ENCODE assay signal across 10 mouse cellular contexts in the genomic region with DNA sequence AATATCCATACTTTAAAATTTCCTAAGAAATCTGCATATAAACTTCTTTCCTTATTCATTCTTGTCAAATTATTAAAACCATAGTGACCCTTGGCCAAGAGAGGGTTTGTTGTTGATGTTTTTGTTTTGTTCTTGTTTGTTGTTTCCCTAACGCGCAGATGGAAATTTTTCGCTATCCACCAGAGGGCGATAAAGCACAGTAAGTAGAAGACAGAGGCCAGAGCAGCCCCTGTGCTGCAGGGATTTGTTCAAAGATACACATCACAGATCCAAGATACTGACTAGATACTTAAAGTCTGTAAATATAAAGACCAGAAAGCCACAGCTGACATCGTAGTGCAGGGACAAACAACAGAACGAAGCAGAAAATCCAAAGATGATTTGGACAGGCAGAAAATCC. TPM values are rescaled to one million over a fixed set of nuclear protein-coding genes. Genes with fewer than 3 reads are reported as not detected.
DNase-seq lines count a peak whose midpoint lies in the region; ATAC-seq lines count a peak whose summit lies in the region.
"Had no signal": no experiment of that assay in that cellular context is flagged by ENCODE, and none has a peak within 500 bp of the region (broad histone marks: within the 10 kb centered on the region; RNA-seq: fewer than 3 reads in every experiment).

No protein-coding gene starts in this region.

- no peaks in the 10 kb centered on the region for H3K4me1 ChIP-seq in kidney, embryonic 14.5 days (ENCODE audit: control insufficient read depth, insufficient read depth, low read length)
- no peaks in the 10 kb centered on the region for H3K4me1 ChIP-seq in forebrain, embryonic 13.5 days
- H3K4me1 ChIP-seq: liver, embryonic 15.5 days had no signal

- H3K4me3 ChIP-seq in kidney, embryonic 14.5 days (ENCODE audit: low read length) = no peak overlapping the region
- H3K4me3 ChIP-seq in forebrain, embryonic 13.5 days = no peak overlapping the region
- H3K4me3 ChIP-seq: liver, embryonic 15.5 days had no signal

- H3K27ac ChIP-seq in kidney, embryonic 14.5 days (ENCODE audit: low read depth, low read length) = no peak overlapping the region
- no peak overlapping the region for H3K27ac ChIP-seq in forebrain, embryonic 13.5 days
- H3K27ac ChIP-seq: liver, embryonic 15.5 days had no signal

- H3K9me3 ChIP-seq in kidney, embryonic 14.5 days (ENCODE audit: control insufficient read depth, low read length) = no peaks in the 10 kb centered on the region
- H3K9me3 ChIP-seq in forebrain, embryonic 13.5 days (replicated peaks) = no peaks in the 10 kb centered on the region
- H3K9me3 ChIP-seq: liver, embryonic 15.5 days had no signal

- DNase-seq in kidney, adult 8-10 months = peak; percentile 0 to 43
- peak; percentile 56 for DNase-seq in adrenal gland, postnatal 14 days
- peak; percentile 1 for DNase-seq in induced T-regulatory cell, adult 2 months (ENCODE audit: low read depth)
- DNase-seq in left cerebral cortex, postnatal 4 days = peak; percentile 66
- DNase-seq in retina, embryonic 14.5 days (ENCODE audit: low spot score) = peak; percentile 80

- no peak overlapping the region for H3K9ac ChIP-seq in kidney, embryonic 14.5 days (ENCODE audit: low read depth, low read length)
- no peak overlapping the region for H3K9ac ChIP-seq in forebrain, embryonic 13.5 days
- H3K9ac ChIP-seq: liver, embryonic 15.5 days had no signal

- 9% methylated on average over 6 of the region's 6 CpGs for whole genome bisulfite sequencing in kidney, embryonic 14.5 days
- WGBS in forebrain, embryonic 13.5 days = 15% methylated on average over 6 of the region's 6 CpGs

- no peaks in the 10 kb centered on the region for H3K27me3 ChIP-seq in kidney, embryonic 14.5 days (ENCODE audit: control insufficient read depth, insufficient read depth, low read length)
- no peaks in the 10 kb centered on the region for H3K27me3 ChIP-seq in forebrain, embryonic 13.5 days
- H3K27me3 ChIP-seq: liver, embryonic 15.5 days had no signal

- H3K4me2 ChIP-seq in kidney, embryonic 14.5 days (replicated peaks; ENCODE audit: low read depth, low read length) = no peak overlapping the region
- H3K4me2 ChIP-seq in forebrain, embryonic 13.5 days = no peak overlapping the region
- H3K4me2 ChIP-seq: liver, embryonic 15.5 days had no signal

- ATAC-seq in kidney, embryonic 14.5 days (ENCODE audit: low FRiP score, low TSS enrichment) = no peak
- peak; percentile 83 for ATAC-seq in forebrain, embryonic 13.5 days
- no peak for ATAC-seq in CD4-positive, CD25-positive, alpha-beta regulatory T cell, adult 4 months

- H3K36me3 ChIP-seq in kidney, embryonic 14.5 days (ENCODE audit: control insufficient read depth, insufficient read depth, low read length) = no peaks in the 10 kb centered on the region
- no peaks in the 10 kb centered on the region for H3K36me3 ChIP-seq in forebrain, embryonic 13.5 days (ENCODE audit: poor library complexity, severe bottlenecking)
- H3K36me3 ChIP-seq: liver, embryonic 15.5 days had no signal

- intact Hi-C loops in left cerebral cortex, postnatal 4 days (cut with DNase I) = no loop called here

RNA-seq across cellular contexts. Expression of gene Olfr957, which starts 6.6 kb away (rescaled TPM):
- not detected in 2 replicates for polyA plus RNA-seq in kidney, embryonic 14.5 days (2014; fragmentation: Nextera tagmentation; extraction: Ambion mirVana)
- not detected in 2 replicates for total RNA-seq in adrenal gland, postnatal 14 days (2021)
- polyA plus RNA-seq in forebrain, embryonic 13.5 days (2015; fragmentation: Nextera tagmentation; extraction: Ambion mirVana) = not detected in 2 replicates
- total RNA-seq in left cerebral cortex, postnatal 4 days (2021) = not detected
- polyA plus RNA-seq in CD4-positive, CD25-positive, alpha-beta regulatory T cell, adult 4 months (2017; shearing (Covaris generic)) = not detected
- total RNA-seq: adrenal gland, postnatal 4 days had no signal
- polyA plus RNA-seq: liver, embryonic 15.5 days had no signal

RNA-seq across cellular contexts. Expression of gene Olfr44, which starts 15.2 kb away (rescaled TPM):
- polyA plus RNA-seq in kidney, embryonic 14.5 days (2014; fragmentation: Nextera tagmentation; extraction: Ambion mirVana) = not detected in 2 replicates
- not detected in 2 replicates for total RNA-seq in adrenal gland, postnatal 14 days (2021)
- polyA plus RNA-seq in forebrain, embryonic 13.5 days (2015; fragmentation: Nextera tagmentation; extraction: Ambion mirVana) = not detected in 2 replicates
- total RNA-seq in left cerebral cortex, postnatal 4 days (2021) = not detected
- not detected for polyA plus RNA-seq in CD4-positive, CD25-positive, alpha-beta regulatory T cell, adult 4 months (2017; shearing (Covaris generic))
- total RNA-seq: adrenal gland, postnatal 4 days had no signal
- polyA plus RNA-seq: liver, embryonic 15.5 days had no signal

RNA-seq across cellular contexts. Expression of gene Olfr955, which starts 37.3 kb away (rescaled TPM):
- not detected in 2 replicates for polyA plus RNA-seq in kidney, embryonic 14.5 days (2014; fragmentation: Nextera tagmentation; extraction: Ambion mirVana)
- total RNA-seq in adrenal gland, postnatal 14 days (2021) = not detected in 2 replicates
- polyA plus RNA-seq in forebrain, embryonic 13.5 days (2015; fragmentation: Nextera tagmentation; extraction: Ambion mirVana) = not detected in 2 replicates
- total RNA-seq in left cerebral cortex, postnatal 4 days (2021) = not detected
- polyA plus RNA-seq in CD4-positive, CD25-positive, alpha-beta regulatory T cell, adult 4 months (2017; shearing (Covaris generic)) = not detected
- total RNA-seq: adrenal gland, postnatal 4 days had no signal
- polyA plus RNA-seq: liver, embryonic 15.5 days had no signal

RNA-seq across cellular contexts. Expression of gene Olfr958, which starts 44.9 kb away (rescaled TPM):
- polyA plus RNA-seq in kidney, embryonic 14.5 days (2014; fragmentation: Nextera tagmentation; extraction: Ambion mirVana) = not detected in 2 replicates
- total RNA-seq in adrenal gland, postnatal 14 days (2021) = not detected in 2 replicates
- polyA plus RNA-seq in forebrain, embryonic 13.5 days (2015; fragmentation: Nextera tagmentation; extraction: Ambion mirVana) = not detected in 2 replicates
- total RNA-seq in left cerebral cortex, postnatal 4 days (2021) = under 1 TPM in 1 of 2 experiments, not detected in 1; 0.12 TPM
- not detected for polyA plus RNA-seq in CD4-positive, CD25-positive, alpha-beta regulatory T cell, adult 4 months (2017; shearing (Covaris generic))
- total RNA-seq: adrenal gland, postnatal 4 days had no signal
- polyA plus RNA-seq: liver, embryonic 15.5 days had no signal

RNA-seq across cellular contexts. Expression of gene Olfr954, which starts 52.5 kb away (rescaled TPM):
- polyA plus RNA-seq in kidney, embryonic 14.5 days (2014; fragmentation: Nextera tagmentation; extraction: Ambion mirVana) = not detected in 2 replicates
- not detected in 2 replicates for total RNA-seq in adrenal gland, postnatal 14 days (2021)
- polyA plus RNA-seq in forebrain, embryonic 13.5 days (2015; fragmentation: Nextera tagmentation; extraction: Ambion mirVana) = not detected in 2 replicates
- not detected for total RNA-seq in left cerebral cortex, postnatal 4 days (2021)
- not detected for polyA plus RNA-seq in CD4-positive, CD25-positive, alpha-beta regulatory T cell, adult 4 months (2017; shearing (Covaris generic))
- total RNA-seq: adrenal gland, postnatal 4 days had no signal
- polyA plus RNA-seq: liver, embryonic 15.5 days had no signal

Comparison
In these comparisons a context has a peak if more than half of its experiments do, and no peak if none do; other contexts are left out.
1. DNase-seq: peak in every context shown above with its lines; median percentile 80 in retina, embryonic 14.5 days; 66 in left cerebral cortex, postnatal 4 days; 56 in adrenal gland, postnatal 14 days; 22 in kidney, adult 8-10 months; 1 in induced T-regulatory cell, adult 2 months.